Mouse (Mus musculus) hematopoietic multipotent progenitor cell, adult 10-12 weeks (in vitro differentiated cells): ENCODE measurements around the gene Wfdc1. TPM values are rescaled to one million over a fixed set of nuclear protein-coding genes. Genes with fewer than 3 reads are reported as not detected.

Experiments used
- polyA plus RNA-seq: library from polyadenylated mRNA; stranded (reverse); fragments of >175 nt; gene quantifications from 2 replicates; pipeline ENCODE4 v1.2.3, GENCODE M21; 2012; ENCODE audit warnings: low replicate concordance

The Wfdc1 gene
- 0.10 TPM in 1 of 2 replicates, not detected in the other for polyA plus RNA-seq

GRCm38 (mm10) chr8:119666219-119666951 is at the start of gene Wfdc1:
Wfdc1 (plus strand) TSS chr8:119666365.

GRCm38 (mm10) chr8:119635378-119635777 is 30.8 kb upstream of the Wfdc1 start, which contains the start of gene Kcng4:
Kcng4 (minus strand) TSS chr8:119635680.

GRCm38 (mm10) chr8:119699549-119700134 is 33.5 kb downstream of the Wfdc1 start, which contains the start of gene Atp2c2:
Atp2c2 (plus strand) TSS chr8:119700009.

Other genes with a start within 250 kb of the Wfdc1 start
- 26.6 and 34.2 TPM in 2 replicates for gene Osgin1, start 232.2 kb upstream of the Wfdc1 start, polyA plus RNA-seq
- gene Necab2, start 219.6 kb upstream of the Wfdc1 start, polyA plus RNA-seq: not detected in 2 replicates
- 0.08 TPM in 1 of 2 replicates, not detected in the other for gene Slc38a8, start 164.7 kb upstream of the Wfdc1 start, polyA plus RNA-seq
- gene Mbtps1, start 107.6 kb upstream of the Wfdc1 start, polyA plus RNA-seq: 135 and 166 TPM in 2 replicates
- 24.9 and 51.8 TPM in 2 replicates for gene Hsdl1, start 91.2 kb upstream of the Wfdc1 start, polyA plus RNA-seq
- 0.06 TPM in 1 of 2 replicates, not detected in the other for gene Dnaaf1, start 91.1 kb upstream of the Wfdc1 start, polyA plus RNA-seq
- gene Taf1c, start 61.1 kb upstream of the Wfdc1 start, polyA plus RNA-seq: 49.0 and 95.8 TPM in 2 replicates
- not detected in 2 replicates for gene Adad2, start 53.6 kb upstream of the Wfdc1 start, polyA plus RNA-seq
- not detected in 2 replicates for gene Kcng4, start 30.7 kb upstream of the Wfdc1 start, polyA plus RNA-seq
- 0.06 and 0.07 TPM in 2 replicates for gene Atp2c2, start 33.6 kb downstream of the Wfdc1 start, polyA plus RNA-seq
- gene Tldc1, start 112.1 kb downstream of the Wfdc1 start, polyA plus RNA-seq: 3.3 and 4.3 TPM in 2 replicates
- gene Cotl1, start 174.2 kb downstream of the Wfdc1 start, polyA plus RNA-seq: 963 and 1,592 TPM in 2 replicates
- gene Klhl36, start 195.9 kb downstream of the Wfdc1 start, polyA plus RNA-seq: 20.7 and 29.6 TPM in 2 replicates
- 32.0 and 36.2 TPM in 2 replicates for gene Usp10, start 244.0 kb downstream of the Wfdc1 start, polyA plus RNA-seq
- gene Gm20388, start 244.5 kb downstream of the Wfdc1 start, polyA plus RNA-seq: 25.2 and 37.7 TPM in 2 replicates